Mouse (Mus musculus): Measurements from ENCODE around the gene Unc50.

GRCm38 (mm10) chr1:37386448-37386971 lies 43.4 kb upstream of the Unc50 start:
- TF ChIP-seq POLR2A (IDR thresholded peaks at IDR 0.05; ENCODE audit: borderline replicate concordance, control insufficient read depth, low read depth, low read length) (no peak), CTCF (IDR thresholded peaks at IDR 0.05; ENCODE audit: control insufficient read depth, insufficient read depth, low read length) (no peak)

All from bone marrow, adult 2 months (tissue).